Mouse (Mus musculus) stomach, postnatal 0 days (tissue): ENCODE data around the gene Atad3a. TPM values are rescaled to one million over a fixed set of nuclear protein-coding genes. Genes with fewer than 3 reads are reported as not detected.

Experiments
- ATAC-seq: fragments of 200-750 bp; cut with Nextera tagmentation; 2 replicates; pipeline ENCODE4 v1.8.0; 2017; ENCODE audit not compliant: low FRiP score, low TSS enrichment
- DNase-seq: peaks from one replicate; pipeline ENCODE4 v3.0.0-alpha.2; 2016; ENCODE audit warnings: low spot score
- H3K27ac ChIP-seq: fragments of 300-500 bp; sonication (generic); replicated peaks from 2 replicates; pipeline ENCODE4 v1.5.1; 2014; ENCODE audit warnings: mild to moderate bottlenecking, control low read depth
- H3K27me3 ChIP-seq: fragments of 300-500 bp; sonication (generic); 2 replicates; pipeline ENCODE4 v1.6.1; 2014; ENCODE audit warnings: low read length; ENCODE audit not compliant: control insufficient read depth, insufficient read depth
- H3K36me3 ChIP-seq: fragments of 300-500 bp; sonication (generic); 2 replicates; pipeline ENCODE4 v1.6.1; 2014; ENCODE audit warnings: low read length, mixed read lengths; ENCODE audit not compliant: control insufficient read depth, insufficient read depth
- H3K4me1 ChIP-seq: fragments of 300-500 bp; sonication (generic); replicated peaks from 2 replicates; pipeline ENCODE4 v1.6.1; 2014; ENCODE audit warnings: antibody characterized with exemption; ENCODE audit not compliant: control insufficient read depth, insufficient read depth
- H3K4me2 ChIP-seq: fragments of 300-500 bp; sonication (generic); replicated peaks from 2 replicates; pipeline ENCODE4 v1.6.1; 2014; ENCODE audit warnings: low read depth, mild to moderate bottlenecking, control low read depth, moderate library complexity
- H3K4me3 ChIP-seq: fragments of 300-500 bp; sonication (generic); 2 replicates; pipeline ENCODE4 v1.5.1; 2014; ENCODE audit warnings: low read depth, low read length, control low read depth
- H3K9ac ChIP-seq: fragments of 300-500 bp; sonication (generic); 2 replicates; pipeline ENCODE4 v1.6.1; 2014; ENCODE audit warnings: mild to moderate bottlenecking, low read length, control low read depth, mixed read lengths
- H3K9me3 ChIP-seq: fragments of 300-500 bp; sonication (generic); 2 replicates; pipeline ENCODE4 v1.6.1; 2016; ENCODE audit warnings: low read length; ENCODE audit not compliant: control insufficient read depth
- CTCF ChIP-seq: IDR thresholded peaks from 2 replicates; pipeline ENCODE4 v1.5.1; 2016; ENCODE audit warnings: antibody characterized with exemption, low read depth, mild to moderate bottlenecking, moderate library complexity
- EP300 ChIP-seq: optimal IDR thresholded peaks from 2 replicates; pipeline ENCODE3; 2016; ENCODE audit warnings: antibody characterized with exemption
- WGBS: fragments of 180-500 bp; shearing (Covaris S2); extraction: QIAGEN DNeasy Blood & Tissue Kit; methylation state at CpG from one replicate; pipeline ENCODE4 v1.1.7; 2014; 5-methylcytosine and 5-hydroxymethylcytosine counted together
- polyA plus RNA-seq: library from polyadenylated mRNA; unstranded; fragments of >200 nt; fragmentation: Nextera tagmentation; extraction: Ambion mirVana; gene quantifications from 2 replicates; pipeline ENCODE4 v1.2.1, GENCODE M21; 2015

The Atad3a gene
- polyA plus RNA-seq, 1 experiment from 2014 or later: 48.8 TPM

- H3K9ac ChIP-seq: peak overlapping the region; percentile 62
- peak overlapping the region; percentile 18; the same call in 1 of the 2 replicates for H3K27ac ChIP-seq
- no peak for ATAC-seq
- H3K36me3 ChIP-seq: no peaks in the 10 kb centered on the region
- no peaks in the 10 kb centered on the region for H3K9me3 ChIP-seq
- DNase-seq: no peak
- WGBS: 38% methylated on average over 5 of the region's 5 CpGs
- TF ChIP-seq EP300: no peak
- no peak for TF ChIP-seq CTCF
- H3K4me3 ChIP-seq: peak overlapping the region; percentile 48
- H3K4me2 ChIP-seq: peak overlapping the region; percentile 83
- H3K4me1 ChIP-seq: peaks cover 15% of the 10 kb centered on the region
- H3K27me3 ChIP-seq: no peaks in the 10 kb centered on the region; the same call in 1 of the 2 replicates
These were observed 12.6 kb upstream of the Atad3a start for GRCm38 (mm10) chr4:155773335-155774078.

GRCm38 (mm10) chr4:155772786-155773185, 11.9 kb upstream of the Atad3a start:
- H3K27ac ChIP-seq: no peak overlapping the region
- 87% methylated on average over 13 of the region's 13 CpGs for WGBS
- DNase-seq (no peak), ATAC-seq (no peak)
- H3K4me2 ChIP-seq: peak overlapping the region; percentile 83; the same call in 1 of the 2 replicates
- H3K36me3 ChIP-seq: no peaks in the 10 kb centered on the region
- no peak overlapping the region for H3K4me3 ChIP-seq
- no peak overlapping the region for H3K9ac ChIP-seq
- H3K27me3 ChIP-seq: no peaks in the 10 kb centered on the region; the same call in 1 of the 2 replicates
- no peaks in the 10 kb centered on the region for H3K9me3 ChIP-seq
- TF ChIP-seq EP300: no peak
- TF ChIP-seq CTCF: no peak
- peaks cover 14% of the 10 kb centered on the region for H3K4me1 ChIP-seq

GRCm38 (mm10) chr4:155771706-155772105, 10.8 kb upstream of the Atad3a start:
- no peaks in the 10 kb centered on the region for H3K36me3 ChIP-seq
- no peak overlapping the region for H3K27ac ChIP-seq
- no peaks in the 10 kb centered on the region for H3K9me3 ChIP-seq
- peaks cover 11% of the 10 kb centered on the region for H3K4me1 ChIP-seq
- ATAC-seq (no peak), DNase-seq (no peak)
- H3K4me3 ChIP-seq: no peak overlapping the region
- TF ChIP-seq EP300 (no peak), CTCF (no peak)
- no peaks in the 10 kb centered on the region; the same call in 1 of the 2 replicates for H3K27me3 ChIP-seq
- no peak overlapping the region for H3K9ac ChIP-seq
- WGBS: 81% methylated on average over 2 of the region's 2 CpGs
- no peak overlapping the region for H3K4me2 ChIP-seq

DNA sequence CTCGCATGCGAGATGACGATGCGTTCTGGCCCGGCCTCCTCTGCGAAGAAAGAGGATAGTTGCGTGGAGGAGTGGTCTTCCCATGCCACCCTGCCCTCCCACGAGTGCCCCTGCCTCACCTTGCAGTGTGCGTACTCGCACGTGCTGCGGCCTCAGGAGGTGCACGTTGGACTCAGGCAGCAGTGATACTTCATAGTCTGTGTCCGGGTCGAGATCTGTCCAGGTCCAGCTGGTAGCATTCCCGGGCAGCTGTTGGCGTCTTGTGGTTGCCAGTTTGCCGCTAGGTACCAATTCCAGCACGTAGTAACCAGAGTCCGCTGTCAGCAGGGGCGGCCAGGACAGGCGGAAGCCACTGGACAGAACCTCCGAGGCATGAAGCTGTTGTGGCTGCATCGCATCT, 9.7 kb upstream of the Atad3a start:
- Histone ChIP-seq H3K27me3 (no peaks in the 10 kb centered on the region; the same call in 1 of the 2 replicates), H3K4me1 (0 out of 2 replicates have a peak, but pooled peaks cover 8% of the 10 kb centered on the region), H3K36me3 (no peaks in the 10 kb centered on the region), H3K9ac (peak overlapping the region; percentile 77), H3K9me3 (no peaks in the 10 kb centered on the region), H3K4me2 (peak overlapping the region; percentile 81), H3K27ac (peak overlapping the region; percentile 81; the same call in 1 of the 2 replicates), H3K4me3 (peak overlapping the region; percentile 51)
- TF ChIP-seq EP300 (no peak), CTCF (no peak)
- ATAC-seq: no peak; the same call in 1 of the 2 replicates
- no peak for DNase-seq
- 47% methylated on average over 23 of the region's 24 CpGs for WGBS

DNA sequence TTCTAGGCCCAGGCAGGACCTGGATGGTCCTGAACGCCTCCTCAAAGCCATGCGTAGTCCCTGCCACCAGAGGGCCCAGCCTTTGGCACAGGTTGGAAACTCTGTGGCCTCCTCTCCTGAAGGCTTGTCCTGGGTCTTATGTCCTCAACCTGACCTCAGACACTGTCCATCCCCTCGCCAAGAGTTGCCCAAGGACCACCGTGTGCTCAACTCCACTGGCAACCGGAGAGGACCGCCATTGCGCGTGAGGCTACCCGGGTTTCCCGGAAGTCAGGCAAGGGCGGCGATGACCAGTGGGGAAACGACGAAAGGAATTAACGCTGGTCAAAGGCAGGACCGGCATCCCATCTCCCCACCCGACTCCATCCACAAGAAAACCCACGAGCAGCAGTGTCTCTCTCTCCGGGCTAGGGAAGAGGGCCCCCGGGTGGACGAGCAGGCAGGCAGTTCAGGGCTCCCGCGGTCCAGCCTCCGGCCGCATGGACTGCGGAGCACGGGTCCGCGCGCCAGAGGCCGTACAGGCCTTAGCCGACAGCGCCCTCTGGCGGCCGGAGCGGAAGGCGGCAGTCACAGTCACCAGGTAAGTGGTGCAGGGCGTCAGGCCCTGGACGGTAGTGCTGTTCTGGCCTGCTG, 9.1 kb upstream of the Atad3a start:
- Histone ChIP-seq H3K4me1 (0 out of 2 replicates have a peak, but pooled peaks cover 6% of the 10 kb centered on the region), H3K9me3 (no peaks in the 10 kb centered on the region), H3K27me3 (no peaks in the 10 kb centered on the region; the same call in 1 of the 2 replicates), H3K27ac (peak overlapping the region; percentile 81), H3K9ac (peak overlapping the region; percentile 77), H3K4me2 (peak overlapping the region; percentile 81), H3K36me3 (no peaks in the 10 kb centered on the region), H3K4me3 (peak overlapping the region; percentile 51)
- peak; percentile 97 for TF ChIP-seq CTCF
- TF ChIP-seq EP300: no peak
- DNase-seq (peak; percentile 93), ATAC-seq (peak; percentile 92)
- under 1% methylated on average over 39 of the region's 39 CpGs for WGBS
